Mouse (Mus musculus): ENCODE results near the gene Mrpl43.

Mrpl43 gene

GRCm38 (mm10) chr19:45007425-45008191, 1.4 kb upstream of the Mrpl43 start:
- no peak for DNase-seq (ENCODE audit: low read depth, low spot score)

- no peak for DNase-seq (ENCODE audit: low read depth, low spot score)
Observed at GRCm38 (mm10) chr19:45007021-45007420, 779 bp upstream of the Mrpl43 start.

GRCm38 (mm10) chr19:45005444-45005843, 798 bp downstream of the Mrpl43 start, which contains the start of gene Twnk:
TSS of gene Twnk (plus strand) at chr19:45005663.
- no peak for DNase-seq (ENCODE audit: low read depth, low spot score)

- no peak for DNase-seq (ENCODE audit: low read depth, low spot score)
Observed at GRCm38 (mm10) chr19:45003740-45004516, 2.3 kb downstream of the Mrpl43 start.

- no peak for DNase-seq (ENCODE audit: low read depth, low spot score)
Observed at GRCm38 (mm10) chr19:45002301-45002700, 3.9 kb downstream of the Mrpl43 start.

GRCm38 (mm10) chr19:44999647-45000046, 6.6 kb downstream of the Mrpl43 start:
- no peak for DNase-seq (ENCODE audit: low read depth, low spot score)

- DNase-seq (ENCODE audit: low read depth, low spot score) = no peak
Observed at GRCm38 (mm10) chr19:44997786-44998185, 8.5 kb downstream of the Mrpl43 start.

GRCm38 (mm10) chr19:44992712-44993111, 13.5 kb downstream of the Mrpl43 start:
- DNase-seq (ENCODE audit: low read depth, low spot score) = no peak

GRCm38 (mm10) chr19:44992246-44992645, 14.0 kb downstream of the Mrpl43 start:
- DNase-seq (ENCODE audit: low read depth, low spot score) = no peak

- DNase-seq (ENCODE audit: low read depth, low spot score) = no peak
Observed at GRCm38 (mm10) chr19:44991031-44991430, 15.2 kb downstream of the Mrpl43 start.

GRCm38 (mm10) chr19:44989567-44990495, 16.4 kb downstream of the Mrpl43 start:
- DNase-seq (ENCODE audit: low read depth, low spot score) = no peak

- DNase-seq (ENCODE audit: low read depth, low spot score) = peak; percentile 42
Observed at GRCm38 (mm10) chr19:44988831-44989566, 17.2 kb downstream of the Mrpl43 start, which contains the start of gene Sema4g. TSS of gene Sema4g (plus strand) at chr19:44989101.

- no peak for DNase-seq (ENCODE audit: low read depth, low spot score)
Observed at GRCm38 (mm10) chr19:44988321-44988720, 17.9 kb downstream of the Mrpl43 start.

- DNase-seq (ENCODE audit: low read depth, low spot score) = no peak
Observed at GRCm38 (mm10) chr19:44987851-44988250, 18.4 kb downstream of the Mrpl43 start.

- no peak for DNase-seq (ENCODE audit: low read depth, low spot score)
Observed at GRCm38 (mm10) chr19:44987004-44987403, 19.2 kb downstream of the Mrpl43 start.

GRCm38 (mm10) chr19:44985159-44985988, 20.9 kb downstream of the Mrpl43 start:
- DNase-seq (ENCODE audit: low read depth, low spot score) = no peak

- DNase-seq (ENCODE audit: low read depth, low spot score) = no peak
Observed at GRCm38 (mm10) chr19:44984420-44984819, 21.8 kb downstream of the Mrpl43 start.

- DNase-seq (ENCODE audit: low read depth, low spot score) = no peak
Observed at GRCm38 (mm10) chr19:44983366-44983765, 22.9 kb downstream of the Mrpl43 start.

- no peak for DNase-seq (ENCODE audit: low read depth, low spot score)
Observed at GRCm38 (mm10) chr19:44982477-44983115, 23.6 kb downstream of the Mrpl43 start.
